Mouse (Mus musculus): ENCODE measurements around the gene Fopnl. TPM values are rescaled to one million over a fixed set of nuclear protein-coding genes. Genes with fewer than 3 reads are reported as not detected.
A peak's percentile ranks its signal among the peaks of the same experiment; 100 is the strongest.

Gene Fopnl
- polyA plus RNA-seq, 1 experiment, result 86.7 TPM

- peaks cover 18% of the 10 kb centered on the region for H3K4me1 ChIP-seq (ENCODE audit: control insufficient read depth, insufficient read depth, insufficient read length, low read length)
- H3K27ac ChIP-seq (replicated peaks; ENCODE audit: low read depth, low read length), result no peak overlapping the region
- no peak overlapping the region for H3K4me3 ChIP-seq (ENCODE audit: insufficient read depth, low read depth, low read length)
These were observed 21.9 kb downstream of the Fopnl start for GRCm38 (mm10) chr16:14295291-14295690.

GRCm38 (mm10) chr16:14292205-14293199 is 24.7 kb downstream of the Fopnl start:
- H3K27ac ChIP-seq (replicated peaks; ENCODE audit: low read depth, low read length), result no peak overlapping the region
- peak overlapping the region; percentile 41 for H3K4me3 ChIP-seq (ENCODE audit: insufficient read depth, low read depth, low read length)
- peaks cover 18% of the 10 kb centered on the region for H3K4me1 ChIP-seq (ENCODE audit: control insufficient read depth, insufficient read depth, insufficient read length, low read length)

- Histone ChIP-seq H3K4me3 (ENCODE audit: insufficient read depth, low read depth, low read length) (peak within 1 kb of the TSS; percentile 41), H3K27ac (replicated peaks; ENCODE audit: low read depth, low read length) (peak within 1 kb of the TSS; percentile 6; the same call in 1 of the 2 replicates), H3K4me1 (ENCODE audit: control insufficient read depth, insufficient read depth, insufficient read length, low read length) (peaks cover 18% of the 10 kb centered on the region)
These were observed 26.0 kb downstream of the Fopnl start, which contains the start of gene Myh11 for GRCm38 (mm10) chr16:14291223-14291622. Gene Myh11, minus strand, starts transcription at chr16:14291372.

- Histone ChIP-seq H3K4me3 (ENCODE audit: insufficient read depth, low read depth, low read length) (no peak overlapping the region), H3K4me1 (ENCODE audit: control insufficient read depth, insufficient read depth, insufficient read length, low read length) (no peaks in the 10 kb centered on the region), H3K27ac (replicated peaks; ENCODE audit: low read depth, low read length) (no peak overlapping the region)
These were observed 44.7 kb downstream of the Fopnl start for GRCm38 (mm10) chr16:14272374-14272965.

GRCm38 (mm10) chr16:14265203-14265920 is 51.8 kb downstream of the Fopnl start:
- Histone ChIP-seq H3K4me1 (ENCODE audit: control insufficient read depth, insufficient read depth, insufficient read length, low read length) (peaks cover 3% of the 10 kb centered on the region; the same call in 1 of the 2 replicates), H3K27ac (replicated peaks; ENCODE audit: low read depth, low read length) (no peak overlapping the region), H3K4me3 (ENCODE audit: insufficient read depth, low read depth, low read length) (no peak overlapping the region)

GRCm38 (mm10) chr16:14264504-14264903 is 52.7 kb downstream of the Fopnl start:
- peaks cover 3% of the 10 kb centered on the region; the same call in 1 of the 2 replicates for H3K4me1 ChIP-seq (ENCODE audit: control insufficient read depth, insufficient read depth, insufficient read length, low read length)
- no peak overlapping the region for H3K27ac ChIP-seq (replicated peaks; ENCODE audit: low read depth, low read length)
- H3K4me3 ChIP-seq (ENCODE audit: insufficient read depth, low read depth, low read length), result no peak overlapping the region

GRCm38 (mm10) chr16:14263241-14263640 is 54.0 kb downstream of the Fopnl start:
- H3K27ac ChIP-seq (replicated peaks; ENCODE audit: low read depth, low read length), result no peak overlapping the region
- peaks cover 3% of the 10 kb centered on the region; the same call in 1 of the 2 replicates for H3K4me1 ChIP-seq (ENCODE audit: control insufficient read depth, insufficient read depth, insufficient read length, low read length)
- H3K4me3 ChIP-seq (ENCODE audit: insufficient read depth, low read depth, low read length), result no peak overlapping the region

- peaks cover 3% of the 10 kb centered on the region; the same call in 1 of the 2 replicates for H3K4me1 ChIP-seq (ENCODE audit: control insufficient read depth, insufficient read depth, insufficient read length, low read length)
- no peak overlapping the region for H3K4me3 ChIP-seq (ENCODE audit: insufficient read depth, low read depth, low read length)
- H3K27ac ChIP-seq (replicated peaks; ENCODE audit: low read depth, low read length), result no peak overlapping the region
These were observed 54.8 kb downstream of the Fopnl start for GRCm38 (mm10) chr16:14262410-14262809.

GRCm38 (mm10) chr16:14258856-14259255 is 58.3 kb downstream of the Fopnl start:
- Histone ChIP-seq H3K27ac (replicated peaks; ENCODE audit: low read depth, low read length) (peak overlapping the region; percentile 49; the same call in 1 of the 2 replicates), H3K4me3 (ENCODE audit: insufficient read depth, low read depth, low read length) (no peak overlapping the region), H3K4me1 (ENCODE audit: control insufficient read depth, insufficient read depth, insufficient read length, low read length) (no peaks in the 10 kb centered on the region)

- H3K27ac ChIP-seq (replicated peaks; ENCODE audit: low read depth, low read length), result no peak overlapping the region
- H3K4me1 ChIP-seq (ENCODE audit: control insufficient read depth, insufficient read depth, insufficient read length, low read length), result no peaks in the 10 kb centered on the region
- no peak overlapping the region for H3K4me3 ChIP-seq (ENCODE audit: insufficient read depth, low read depth, low read length)
These were observed 63.6 kb downstream of the Fopnl start for GRCm38 (mm10) chr16:14253586-14253985.

GRCm38 (mm10) chr16:14252877-14253276 is 64.3 kb downstream of the Fopnl start:
- Histone ChIP-seq H3K4me3 (ENCODE audit: insufficient read depth, low read depth, low read length) (no peak overlapping the region), H3K27ac (replicated peaks; ENCODE audit: low read depth, low read length) (no peak overlapping the region), H3K4me1 (ENCODE audit: control insufficient read depth, insufficient read depth, insufficient read length, low read length) (no peaks in the 10 kb centered on the region)

GRCm38 (mm10) chr16:14249913-14250312 is 67.3 kb downstream of the Fopnl start:
- H3K4me1 ChIP-seq (ENCODE audit: control insufficient read depth, insufficient read depth, insufficient read length, low read length), result no peaks in the 10 kb centered on the region
- no peak overlapping the region for H3K27ac ChIP-seq (replicated peaks; ENCODE audit: low read depth, low read length)
- no peak overlapping the region for H3K4me3 ChIP-seq (ENCODE audit: insufficient read depth, low read depth, low read length)

All from brown adipose tissue, adult 24 weeks (tissue).